ENCODE assay signal across 8 mouse cellular contexts in the genomic region with DNA sequence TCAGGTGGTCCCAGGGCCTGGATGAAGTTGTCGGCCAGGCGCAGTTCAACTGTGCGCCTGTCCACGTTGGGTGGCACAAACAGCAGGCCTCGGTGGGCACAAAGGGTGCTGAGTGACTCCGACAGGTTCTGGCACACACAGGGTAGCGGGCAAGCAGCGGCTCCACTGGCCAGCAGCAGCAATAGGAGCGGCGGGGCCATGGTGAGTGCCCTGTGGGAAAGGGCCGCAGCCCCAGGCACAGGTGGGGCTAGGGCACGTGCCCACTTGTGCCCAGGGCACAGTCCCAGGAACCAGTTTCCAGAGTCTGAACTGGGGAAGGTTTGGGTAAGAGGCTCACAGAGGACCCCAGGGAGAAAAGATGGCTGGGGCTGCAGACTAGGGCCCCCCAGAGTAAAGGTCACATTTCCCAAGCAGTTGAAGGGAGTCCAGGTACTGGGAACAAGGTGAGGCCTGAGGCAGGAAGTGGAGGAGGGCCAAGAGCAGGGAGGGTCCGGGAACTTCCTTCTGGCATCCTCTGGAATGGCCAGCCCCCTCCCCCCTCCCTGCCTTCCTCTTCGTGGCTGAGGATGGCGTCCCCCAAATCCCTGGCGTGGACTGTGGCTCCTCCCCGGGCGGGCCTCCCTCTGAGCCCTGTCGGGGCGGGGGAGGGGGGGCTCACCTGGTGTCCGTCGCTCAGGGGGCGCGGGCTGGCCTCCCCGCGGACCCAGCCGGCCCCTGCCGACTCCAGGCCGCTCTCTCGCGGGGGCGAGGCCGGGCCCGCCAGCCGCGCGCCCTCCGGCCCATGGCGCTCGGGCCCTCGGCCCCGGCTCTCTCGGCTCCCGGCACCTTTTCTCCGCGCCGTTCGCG. TPM values are rescaled to one million over a fixed set of nuclear protein-coding genes. Genes with fewer than 3 reads are reported as not detected.
DNase-seq lines count a peak whose midpoint lies in the region; ATAC-seq and TF ChIP-seq lines count a peak whose summit lies in the region.

No protein-coding gene starts in this region.

- H3K4me2 ChIP-seq in heart, postnatal 0 days (ENCODE audit: low read depth, low read length), result peak overlapping the region; percentile 93
- peak overlapping the region; percentile 97 for H3K4me2 ChIP-seq in liver, embryonic 12.5 days

- 46% methylated on average over 20 of the region's 49 CpGs for WGBS in heart, postnatal 0 days
- 22% methylated on average over 42 of the region's 49 CpGs for WGBS in liver, embryonic 12.5 days (ENCODE audit: insufficient replicate concordance)
- 27% methylated on average over 36 of the region's 49 CpGs for WGBS in small intestine, adult 2 months

- TF ChIP-seq POLR2A in small intestine, adult 2 months (IDR thresholded peaks at IDR 0.05; ENCODE audit: low read depth, low read length), result no peak

- intact Hi-C loops in left cerebral cortex, adult 2 months (cut with DNase I), result loop anchor here (2.0 kb wide), 1 partner anchor 104 kb away; the partner anchor contains the start of gene Pcx

- peaks cover 13% of the 10 kb centered on the region for H3K36me3 ChIP-seq in heart, postnatal 0 days (replicated peaks; ENCODE audit: control insufficient read depth, insufficient read depth, low read length)
- peaks cover 31% of the 10 kb centered on the region for H3K36me3 ChIP-seq in liver, embryonic 12.5 days
- H3K36me3 ChIP-seq in small intestine, adult 2 months (ENCODE audit: control insufficient read depth, insufficient read depth, low read length), result no peaks in the 10 kb centered on the region

- no peak for DNase-seq in left cerebral cortex, adult 2 months (ENCODE audit: extremely low spot score in 1 of 2, low spot score in 2 of 2)
- DNase-seq in left cerebral cortex, adult 8-10 months (ENCODE audit: low spot score in 2 of 2), result no peak
- DNase-seq in cerebellum, adult 9-10 months, result peak; percentile 64
- no peak for DNase-seq in heart, postnatal 0 days (ENCODE audit: low spot score)
- no peak for DNase-seq in MN1 (ENCODE audit: low spot score)
- no peak for DNase-seq in right cerebral cortex, adult 18-20 months

- TF ChIP-seq CTCF in left cerebral cortex, adult 2 months (IDR thresholded peaks at IDR 0.05), result no peak
- no peak for TF ChIP-seq CTCF in heart, postnatal 0 days (IDR thresholded peaks at IDR 0.05; ENCODE audit: low read depth)
- no peak for TF ChIP-seq CTCF in small intestine, adult 2 months (IDR thresholded peaks at IDR 0.05; ENCODE audit: extremely low read depth, insufficient read length, insufficient replicate concordance, low read depth, low read length)

- no peak for ATAC-seq in heart, postnatal 0 days (ENCODE audit: insufficient read depth, low read depth)
- ATAC-seq in liver, embryonic 12.5 days, result no peak

- H3K9me3 ChIP-seq in heart, postnatal 0 days (replicated peaks; ENCODE audit: control insufficient read depth, low read length), result no peaks in the 10 kb centered on the region
- H3K9me3 ChIP-seq in liver, embryonic 12.5 days (replicated peaks), result no peaks in the 10 kb centered on the region

- peak overlapping the region; percentile 79 for H3K9ac ChIP-seq in heart, postnatal 0 days (replicated peaks; ENCODE audit: low read depth, low read length)
- peak overlapping the region; percentile 78 for H3K9ac ChIP-seq in liver, embryonic 12.5 days

- peak overlapping the region; percentile 93 for H3K4me3 ChIP-seq in left cerebral cortex, adult 2 months
- peak overlapping the region; percentile 70 for H3K4me3 ChIP-seq in heart, postnatal 0 days (ENCODE audit: low read depth, low read length)
- H3K4me3 ChIP-seq in liver, embryonic 12.5 days, result peak overlapping the region; percentile 67
- H3K4me3 ChIP-seq in small intestine, adult 2 months (ENCODE audit: low read depth, low read length), result peak overlapping the region; percentile 80

- TF ChIP-seq EP300 in heart, postnatal 0 days (IDR thresholded peaks at IDR 0.05; ENCODE audit: low read depth), result no peak

- H3K27ac ChIP-seq in left cerebral cortex, adult 2 months, result peak overlapping the region; percentile 96
- peak overlapping the region; percentile 50 for H3K27ac ChIP-seq in heart, postnatal 0 days (ENCODE audit: low read depth)
- H3K27ac ChIP-seq in liver, embryonic 12.5 days, result peak overlapping the region; percentile 57; the same call in 1 of the 2 replicates
- H3K27ac ChIP-seq in small intestine, adult 2 months (ENCODE audit: insufficient read depth, low read depth, low read length), result no peak overlapping the region

- peaks cover 6% of the 10 kb centered on the region; the same call in 1 of the 2 replicates for H3K4me1 ChIP-seq in heart, postnatal 0 days (ENCODE audit: control insufficient read depth, insufficient read depth)
- peaks cover 33% of the 10 kb centered on the region for H3K4me1 ChIP-seq in liver, embryonic 12.5 days
- peaks cover 9% of the 10 kb centered on the region for H3K4me1 ChIP-seq in small intestine, adult 2 months (ENCODE audit: control insufficient read depth, insufficient read depth, insufficient read length, low read length)

- no peaks in the 10 kb centered on the region for H3K27me3 ChIP-seq in heart, postnatal 0 days (ENCODE audit: control insufficient read depth, insufficient read depth, low read length)
- H3K27me3 ChIP-seq in liver, embryonic 12.5 days (replicated peaks), result peaks cover 49% of the 10 kb centered on the region
- H3K27me3 ChIP-seq in small intestine, adult 2 months (ENCODE audit: control insufficient read depth, insufficient read depth, low read length), result no peaks in the 10 kb centered on the region

RNA-seq across cellular contexts. Expression of gene Lrfn4, which starts 0.9 kb away (rescaled TPM):
- total RNA-seq in left cerebral cortex, adult 2 months (2021), result 10 to 100 TPM; 41.2 to 44.9 TPM
- 10 to 100 TPM; 35.4 to 42.1 (median 39.5) TPM for total RNA-seq in left cerebral cortex, adult 8-10 months (2022)
- total RNA-seq in heart, postnatal 0 days (2014; rRNA removed; ENCODE audit: low replicate concordance), result 32.2 and 45.8 TPM in 2 replicates
- 1.7 and 1.9 TPM in 2 replicates for polyA plus RNA-seq in heart, postnatal 0 days (2015; fragmentation: Nextera tagmentation; extraction: Ambion mirVana)
- polyA plus RNA-seq in liver, embryonic 12.5 days (2016; fragmentation: Nextera tagmentation; extraction: Ambion mirVana), result 2.6 and 2.7 TPM in 2 replicates
- polyA plus RNA-seq in small intestine, adult 2 months (2012; rRNA removed), result 9.8 and 12.0 TPM in 2 replicates

RNA-seq across cellular contexts. Expression of gene Rce1, which starts 10.9 kb away (rescaled TPM):
- total RNA-seq in left cerebral cortex, adult 2 months (2021), result 10 to 100 TPM; 26.4 to 30.6 TPM
- 10 to 100 TPM; 24.8 to 27.5 (median 25.1) TPM for total RNA-seq in left cerebral cortex, adult 8-10 months (2022)
- total RNA-seq in heart, postnatal 0 days (2014; rRNA removed; ENCODE audit: low replicate concordance), result 60.6 and 64.6 TPM in 2 replicates
- polyA plus RNA-seq in heart, postnatal 0 days (2015; fragmentation: Nextera tagmentation; extraction: Ambion mirVana), result 24.8 and 25.6 TPM in 2 replicates
- polyA plus RNA-seq in liver, embryonic 12.5 days (2016; fragmentation: Nextera tagmentation; extraction: Ambion mirVana), result 35.9 and 39.3 TPM in 2 replicates
- polyA plus RNA-seq in small intestine, adult 2 months (2012; rRNA removed), result 55.1 and 97.5 TPM in 2 replicates
